Mouse (Mus musculus) hindlimb bud, embryonic 11.5 days (tissue): ENCODE results near the gene Nkd2.

Experiments used
- DNase-seq: peaks from one replicate; pipeline ENCODE4 v3.0.0-alpha.2; 2012; ENCODE audit warnings: low read depth, low spot score; ENCODE audit errors: extremely low spot score

The Nkd2 gene

GRCm38 (mm10) chr13:73847465-73847836 lies at the start of gene Nkd2:
Gene Nkd2, minus strand, starts transcription at chr13:73847631.
- no peak for DNase-seq

- no peak for DNase-seq
Measured at GRCm38 (mm10) chr13:73892493-73893178, 45.2 kb upstream of the Nkd2 start.

GRCm38 (mm10) chr13:73887415-73887874 lies 40.0 kb upstream of the Nkd2 start:
- DNase-seq = peak; percentile 72

GRCm38 (mm10) chr13:73886601-73887000 lies 39.2 kb upstream of the Nkd2 start:
- DNase-seq = no peak

GRCm38 (mm10) chr13:73886066-73886465 lies 38.6 kb upstream of the Nkd2 start:
- no peak for DNase-seq

GRCm38 (mm10) chr13:73885656-73886055 lies 38.2 kb upstream of the Nkd2 start:
- no peak for DNase-seq

- DNase-seq = no peak
Measured at GRCm38 (mm10) chr13:73881347-73881746, 33.9 kb upstream of the Nkd2 start.

- no peak for DNase-seq
Measured at GRCm38 (mm10) chr13:73879824-73880223, 32.4 kb upstream of the Nkd2 start.

GRCm38 (mm10) chr13:73872159-73872558 lies 24.7 kb upstream of the Nkd2 start:
- no peak for DNase-seq

- DNase-seq = no peak
Measured at GRCm38 (mm10) chr13:73846589-73847464, 604 bp downstream of the Nkd2 start.

GRCm38 (mm10) chr13:73842696-73843095 lies 4.7 kb downstream of the Nkd2 start:
- no peak for DNase-seq

- no peak for DNase-seq
Measured at GRCm38 (mm10) chr13:73839740-73840139, 7.7 kb downstream of the Nkd2 start.

- DNase-seq = no peak
Measured at GRCm38 (mm10) chr13:73839137-73839548, 8.3 kb downstream of the Nkd2 start.

GRCm38 (mm10) chr13:73837708-73838107 lies 9.7 kb downstream of the Nkd2 start:
- DNase-seq = no peak

- DNase-seq = no peak
Measured at GRCm38 (mm10) chr13:73836491-73836890, 10.9 kb downstream of the Nkd2 start.

- no peak for DNase-seq
Measured at GRCm38 (mm10) chr13:73835791-73836190, 11.6 kb downstream of the Nkd2 start.

- peak; percentile 90 for DNase-seq
Measured at GRCm38 (mm10) chr13:73833809-73834208, 13.6 kb downstream of the Nkd2 start.

GRCm38 (mm10) chr13:73831486-73831885 lies 15.9 kb downstream of the Nkd2 start:
- peak; percentile 73 for DNase-seq

GRCm38 (mm10) chr13:73827243-73827642 lies 20.2 kb downstream of the Nkd2 start:
- no peak for DNase-seq

- no peak for DNase-seq
Measured at GRCm38 (mm10) chr13:73823711-73824110, 23.7 kb downstream of the Nkd2 start.

GRCm38 (mm10) chr13:73822187-73822800 lies 25.1 kb downstream of the Nkd2 start:
- no peak for DNase-seq

- DNase-seq = no peak
Measured at GRCm38 (mm10) chr13:73821251-73821650, 26.2 kb downstream of the Nkd2 start.
